Mouse (Mus musculus): Measurements from ENCODE around the gene N6amt1.
A peak's percentile ranks its signal among the peaks of the same experiment; 100 is the strongest.

N6amt1 gene

GRCm38 (mm10) chr16:87354075-87354583 is at the start of gene N6amt1:
Gene N6amt1, plus strand, starts transcription at chr16:87354185.
- peak; percentile 95 for DNase-seq (ENCODE audit: low read depth, low spot score)

GRCm38 (mm10) chr16:87305251-87306011 is 48.6 kb upstream of the N6amt1 start:
- DNase-seq (ENCODE audit: low read depth, low spot score) = no peak

GRCm38 (mm10) chr16:87307109-87307735 is 46.8 kb upstream of the N6amt1 start:
- no peak for DNase-seq (ENCODE audit: low read depth, low spot score)

GRCm38 (mm10) chr16:87310659-87311058 is 43.3 kb upstream of the N6amt1 start:
- DNase-seq (ENCODE audit: low read depth, low spot score) = no peak

GRCm38 (mm10) chr16:87318200-87318811 is 35.7 kb upstream of the N6amt1 start:
- DNase-seq (ENCODE audit: low read depth, low spot score) = no peak

- DNase-seq (ENCODE audit: low read depth, low spot score) = no peak
Measured at GRCm38 (mm10) chr16:87318998-87319397, 35.0 kb upstream of the N6amt1 start.

- DNase-seq (ENCODE audit: low read depth, low spot score) = no peak
Measured at GRCm38 (mm10) chr16:87319541-87320251, 34.3 kb upstream of the N6amt1 start.

GRCm38 (mm10) chr16:87320252-87320555 is 33.8 kb upstream of the N6amt1 start:
- DNase-seq (ENCODE audit: low read depth, low spot score) = no peak

- DNase-seq (ENCODE audit: low read depth, low spot score) = no peak
Measured at GRCm38 (mm10) chr16:87324571-87324970, 29.4 kb upstream of the N6amt1 start.

- no peak for DNase-seq (ENCODE audit: low read depth, low spot score)
Measured at GRCm38 (mm10) chr16:87329986-87330385, 24.0 kb upstream of the N6amt1 start.

GRCm38 (mm10) chr16:87334756-87335155 is 19.2 kb upstream of the N6amt1 start:
- no peak for DNase-seq (ENCODE audit: low read depth, low spot score)

- no peak for DNase-seq (ENCODE audit: low read depth, low spot score)
Measured at GRCm38 (mm10) chr16:87341043-87341572, 12.9 kb upstream of the N6amt1 start.

- DNase-seq (ENCODE audit: low read depth, low spot score) = no peak
Measured at GRCm38 (mm10) chr16:87348133-87348532, 5.9 kb upstream of the N6amt1 start.

- DNase-seq (ENCODE audit: low read depth, low spot score) = no peak
Measured at GRCm38 (mm10) chr16:87351386-87352105, 2.4 kb upstream of the N6amt1 start.

- no peak for DNase-seq (ENCODE audit: low read depth, low spot score)
Measured at GRCm38 (mm10) chr16:87353605-87354004, 380 bp upstream of the N6amt1 start.

GRCm38 (mm10) chr16:87354748-87355147 is 763 bp downstream of the N6amt1 start:
- DNase-seq (ENCODE audit: low read depth, low spot score) = no peak

GRCm38 (mm10) chr16:87360096-87360495 is 6.1 kb downstream of the N6amt1 start:
- DNase-seq (ENCODE audit: low read depth, low spot score) = no peak

- DNase-seq (ENCODE audit: low read depth, low spot score) = no peak
Measured at GRCm38 (mm10) chr16:87364231-87364630, 10.2 kb downstream of the N6amt1 start.

GRCm38 (mm10) chr16:87366035-87366434 is 12.1 kb downstream of the N6amt1 start:
- no peak for DNase-seq (ENCODE audit: low read depth, low spot score)

GRCm38 (mm10) chr16:87366445-87366844 is 12.5 kb downstream of the N6amt1 start:
- DNase-seq (ENCODE audit: low read depth, low spot score) = no peak

GRCm38 (mm10) chr16:87382996-87383395 is 29.0 kb downstream of the N6amt1 start:
- no peak for DNase-seq (ENCODE audit: low read depth, low spot score)

Data from mesoderm, embryonic 11.5 days (tissue).